Mouse (Mus musculus): ENCODE measurements at regions not wholly inside any gene's neighbourhood (a gene's known extent, or its start where the extent isn't known, plus 50 kb on each side); places are given as distances from the start of the nearest gene placed in this dataset.

GRCm38 (mm10) chr19:20241266-20241665 is 149.5 kb downstream of the Anxa1 start:
- DNase-seq, result no peak
- WGBS, result 82% methylated on average over 6 of the region's 6 CpGs
- no peak overlapping the region for H3K27ac ChIP-seq (ENCODE audit: insufficient read depth, low read length)
- TF ChIP-seq CTCF (IDR thresholded peaks at IDR 0.05; ENCODE audit: borderline replicate concordance, insufficient read depth, low read depth, low read length) (no peak), POLR2A (IDR thresholded peaks at IDR 0.05; ENCODE audit: borderline replicate concordance, insufficient read depth, low read length) (no peak)
- H3K4me1 ChIP-seq (ENCODE audit: control insufficient read depth, insufficient read depth, low read length), result no peaks in the 10 kb centered on the region
- H3K27me3 ChIP-seq (ENCODE audit: control insufficient read depth, insufficient read depth, low read length), result no peaks in the 10 kb centered on the region
- no peak overlapping the region for H3K4me3 ChIP-seq (replicated peaks; ENCODE audit: insufficient read depth, low read depth, low read length)

GRCm38 (mm10) chr19:20240471-20240870 is 150.3 kb downstream of the Anxa1 start:
- no peak overlapping the region for H3K27ac ChIP-seq (ENCODE audit: insufficient read depth, low read length)
- H3K27me3 ChIP-seq (ENCODE audit: control insufficient read depth, insufficient read depth, low read length), result no peaks in the 10 kb centered on the region
- 33% methylated on average over 1 of the region's 1 CpGs for WGBS
- TF ChIP-seq CTCF (IDR thresholded peaks at IDR 0.05; ENCODE audit: borderline replicate concordance, insufficient read depth, low read depth, low read length) (no peak), POLR2A (IDR thresholded peaks at IDR 0.05; ENCODE audit: borderline replicate concordance, insufficient read depth, low read length) (no peak)
- H3K4me1 ChIP-seq (ENCODE audit: control insufficient read depth, insufficient read depth, low read length), result no peaks in the 10 kb centered on the region
- no peak for DNase-seq
- H3K4me3 ChIP-seq (replicated peaks; ENCODE audit: insufficient read depth, low read depth, low read length), result no peak overlapping the region

GRCm38 (mm10) chr19:20239396-20239795 is 151.3 kb downstream of the Anxa1 start:
- TF ChIP-seq CTCF (IDR thresholded peaks at IDR 0.05; ENCODE audit: borderline replicate concordance, insufficient read depth, low read depth, low read length) (no peak), POLR2A (IDR thresholded peaks at IDR 0.05; ENCODE audit: borderline replicate concordance, insufficient read depth, low read length) (no peak)
- WGBS, result 60% methylated on average over 3 of the region's 3 CpGs
- Histone ChIP-seq H3K4me3 (replicated peaks; ENCODE audit: insufficient read depth, low read depth, low read length) (no peak overlapping the region), H3K4me1 (ENCODE audit: control insufficient read depth, insufficient read depth, low read length) (no peaks in the 10 kb centered on the region), H3K27me3 (ENCODE audit: control insufficient read depth, insufficient read depth, low read length) (no peaks in the 10 kb centered on the region), H3K27ac (ENCODE audit: insufficient read depth, low read length) (no peak overlapping the region)
- no peak for DNase-seq

- Histone ChIP-seq H3K27me3 (ENCODE audit: control insufficient read depth, insufficient read depth, low read length) (no peaks in the 10 kb centered on the region), H3K4me3 (replicated peaks; ENCODE audit: insufficient read depth, low read depth, low read length) (no peak overlapping the region), H3K4me1 (ENCODE audit: control insufficient read depth, insufficient read depth, low read length) (no peaks in the 10 kb centered on the region), H3K27ac (ENCODE audit: insufficient read depth, low read length) (no peak overlapping the region)
- 87% methylated on average over 7 of the region's 7 CpGs for WGBS
- no peak for DNase-seq
- TF ChIP-seq CTCF (IDR thresholded peaks at IDR 0.05; ENCODE audit: borderline replicate concordance, insufficient read depth, low read depth, low read length), result no peak
- no peak for TF ChIP-seq POLR2A (IDR thresholded peaks at IDR 0.05; ENCODE audit: borderline replicate concordance, insufficient read depth, low read length)
Measured at GRCm38 (mm10) chr19:20226756-20227155, 164.0 kb downstream of the Anxa1 start.

GRCm38 (mm10) chr19:20217389-20217788 is 173.4 kb downstream of the Anxa1 start:
- Histone ChIP-seq H3K4me1 (ENCODE audit: control insufficient read depth, insufficient read depth, low read length) (no peaks in the 10 kb centered on the region), H3K27me3 (ENCODE audit: control insufficient read depth, insufficient read depth, low read length) (no peaks in the 10 kb centered on the region), H3K4me3 (replicated peaks; ENCODE audit: insufficient read depth, low read depth, low read length) (no peak overlapping the region), H3K27ac (ENCODE audit: insufficient read depth, low read length) (no peak overlapping the region)
- no peak for TF ChIP-seq CTCF (IDR thresholded peaks at IDR 0.05; ENCODE audit: borderline replicate concordance, insufficient read depth, low read depth, low read length)
- TF ChIP-seq POLR2A (IDR thresholded peaks at IDR 0.05; ENCODE audit: borderline replicate concordance, insufficient read depth, low read length), result no peak
- no peak for DNase-seq

GRCm38 (mm10) chr19:20194511-20194910 is 196.2 kb downstream of the Anxa1 start:
- DNase-seq, result no peak
- Histone ChIP-seq H3K27me3 (ENCODE audit: control insufficient read depth, insufficient read depth, low read length) (no peaks in the 10 kb centered on the region), H3K4me1 (ENCODE audit: control insufficient read depth, insufficient read depth, low read length) (no peaks in the 10 kb centered on the region), H3K4me3 (replicated peaks; ENCODE audit: insufficient read depth, low read depth, low read length) (no peak overlapping the region), H3K27ac (ENCODE audit: insufficient read depth, low read length) (no peak overlapping the region)
- 91% methylated on average over 1 of the region's 1 CpGs for WGBS
- no peak for TF ChIP-seq POLR2A (IDR thresholded peaks at IDR 0.05; ENCODE audit: borderline replicate concordance, insufficient read depth, low read length)
- TF ChIP-seq CTCF (IDR thresholded peaks at IDR 0.05; ENCODE audit: borderline replicate concordance, insufficient read depth, low read depth, low read length), result no peak

GRCm38 (mm10) chr19:20181854-20182253 is 208.9 kb downstream of the Anxa1 start:
- Histone ChIP-seq H3K4me1 (ENCODE audit: control insufficient read depth, insufficient read depth, low read length) (no peaks in the 10 kb centered on the region), H3K27ac (ENCODE audit: insufficient read depth, low read length) (no peak overlapping the region), H3K27me3 (ENCODE audit: control insufficient read depth, insufficient read depth, low read length) (no peaks in the 10 kb centered on the region), H3K4me3 (replicated peaks; ENCODE audit: insufficient read depth, low read depth, low read length) (no peak overlapping the region)
- DNase-seq, result no peak
- 83% methylated on average over 4 of the region's 4 CpGs for WGBS
- TF ChIP-seq POLR2A (IDR thresholded peaks at IDR 0.05; ENCODE audit: borderline replicate concordance, insufficient read depth, low read length), result no peak
- no peak for TF ChIP-seq CTCF (IDR thresholded peaks at IDR 0.05; ENCODE audit: borderline replicate concordance, insufficient read depth, low read depth, low read length)

GRCm38 (mm10) chr19:20161502-20161901 is 229.2 kb downstream of the Anxa1 start:
- no peak for DNase-seq
- no peak overlapping the region for H3K27ac ChIP-seq (ENCODE audit: insufficient read depth, low read length)
- H3K4me3 ChIP-seq (replicated peaks; ENCODE audit: insufficient read depth, low read depth, low read length), result no peak overlapping the region
- 95% methylated on average over 1 of the region's 1 CpGs for WGBS
- H3K4me1 ChIP-seq (ENCODE audit: control insufficient read depth, insufficient read depth, low read length), result no peaks in the 10 kb centered on the region
- TF ChIP-seq CTCF (IDR thresholded peaks at IDR 0.05; ENCODE audit: borderline replicate concordance, insufficient read depth, low read depth, low read length) (no peak), POLR2A (IDR thresholded peaks at IDR 0.05; ENCODE audit: borderline replicate concordance, insufficient read depth, low read length) (no peak)
- H3K27me3 ChIP-seq (ENCODE audit: control insufficient read depth, insufficient read depth, low read length), result no peaks in the 10 kb centered on the region
